Mouse (Mus musculus) CH12.LX (cell line): ENCODE measurements around the gene Tigar. TPM values are rescaled to one million over a fixed set of nuclear protein-coding genes. Genes with fewer than 3 reads are reported as not detected.
A peak's percentile ranks its signal among the peaks of the same experiment; 100 is the strongest.

Source experiments
- DNase-seq: peaks from one replicate; pipeline ENCODE4 v3.0.0-alpha.2; 2013; ENCODE audit errors: extremely low read depth
- H3K27ac ChIP-seq: 2 replicates; pipeline ENCODE4 v1.5.1; 2012; ENCODE audit warnings: low read depth, mild to moderate bottlenecking, control low read depth, moderate library complexity; ENCODE audit not compliant: insufficient read depth
- H3K27me3 ChIP-seq: replicated peaks from 2 replicates; pipeline ENCODE3; 2012; ENCODE audit warnings: inconsistent platforms
- H3K36me3 ChIP-seq, 2 experiments: replicated peaks in 1 of 2; 2 replicates each; pipeline versions ENCODE3 to v1.6.1; 2012; ENCODE audit warnings: inconsistent platforms in 1 of 2, low read length in 1 of 2, mild to moderate bottlenecking in 1 of 2, mixed read lengths in 1 of 2, moderate library complexity in 1 of 2; ENCODE audit not compliant: control insufficient read depth in 1 of 2, insufficient read depth in 1 of 2
- H3K4me1 ChIP-seq, 2 experiments: 2 replicates each; pipeline ENCODE4 v1.6.1; 2012; ENCODE audit warnings: inconsistent platforms in 1 of 2, moderate library complexity in 1 of 2; ENCODE audit not compliant: insufficient read depth in 2 of 2, control insufficient read depth in 1 of 2
- H3K4me2 ChIP-seq: 2 replicates; pipeline ENCODE4 v1.6.1; 2012; ENCODE audit warnings: low read depth, mild to moderate bottlenecking, control low read depth; ENCODE audit not compliant: poor library complexity, insufficient read depth, severe bottlenecking
- H3K4me3 ChIP-seq, 3 experiments: fragments of 150-350 bp in 1 of 3; sonication (generic) in 1 of 3; replicated peaks in 1 of 3; 2 replicates each; pipeline versions ENCODE3 to v1.5.1; 2011 to 2012; ENCODE audit warnings: low read depth in 2 of 3, low read length in 2 of 3, mild to moderate bottlenecking in 2 of 3, moderate library complexity in 2 of 3, control low read depth in 1 of 3, improper control_type of control experiment in 1 of 3, inconsistent platforms in 1 of 3, mixed read lengths in 1 of 3; ENCODE audit not compliant: poor library complexity in 1 of 3
- H3K79me2 ChIP-seq: replicated peaks from 2 replicates; pipeline ENCODE4 v1.6.1; 2012; ENCODE audit warnings: mild to moderate bottlenecking, moderate library complexity; ENCODE audit not compliant: control insufficient read depth, poor library complexity, insufficient read depth, severe bottlenecking; ENCODE audit errors: extremely low read depth
- H3K9ac ChIP-seq: 2 replicates; pipeline ENCODE4 v1.6.1; 2012; ENCODE audit warnings: low read depth, mild to moderate bottlenecking, control low read depth, moderate library complexity; ENCODE audit not compliant: insufficient read depth
- H3K9me3 ChIP-seq: replicated peaks from 2 replicates; pipeline ENCODE3; 2012; ENCODE audit warnings: low read length, inconsistent platforms, mixed read lengths
- BHLHE40 ChIP-seq: IDR thresholded peaks from 2 replicates; pipeline ENCODE4 v1.6.1; 2011; ENCODE audit warnings: mild to moderate bottlenecking, low read depth, low read length, improper control_type of control experiment
- CHD1 ChIP-seq: IDR thresholded peaks from 2 replicates; pipeline ENCODE4 v1.6.1; 2012; ENCODE audit warnings: low read depth, low read length, improper control_type of control experiment, inconsistent platforms
- CHD2 ChIP-seq: IDR thresholded peaks from 2 replicates; pipeline ENCODE4 v1.6.1; 2011; ENCODE audit warnings: low read length, improper control_type of control experiment
- CTCF ChIP-seq, 2 experiments: IDR thresholded peaks in 1 of 2; conservative IDR thresholded peaks in 1 of 2; 2 replicates each; pipeline ENCODE4 v1.5.1; 2011 to 2012; ENCODE audit warnings: low read depth in 2 of 2, low read length in 2 of 2, improper control_type of control experiment in 1 of 2, inconsistent platforms in 1 of 2, mild to moderate bottlenecking in 1 of 2, moderate library complexity in 1 of 2
- E2F4 ChIP-seq: IDR thresholded peaks from 2 replicates; pipeline ENCODE4 v1.6.1; 2011; ENCODE audit warnings: low read depth, low read length, improper control_type of control experiment; ENCODE audit not compliant: insufficient replicate concordance
- ELF1 ChIP-seq: IDR thresholded peaks from 2 replicates; pipeline ENCODE4 v1.6.1; 2014; ENCODE audit warnings: low read depth, mild to moderate bottlenecking, inconsistent platforms, low read length, improper control_type of control experiment
- EP300 ChIP-seq: IDR thresholded peaks from 2 replicates; pipeline ENCODE4 v1.6.1; 2011; ENCODE audit warnings: low read length, improper control_type of control experiment
- ETS1 ChIP-seq: conservative IDR thresholded peaks from 2 replicates; pipeline ENCODE4 v1.6.1; 2012; ENCODE audit warnings: low read depth, mild to moderate bottlenecking, inconsistent platforms, low read length, improper control_type of control experiment, moderate library complexity
- GABPA ChIP-seq: IDR thresholded peaks from 2 replicates; pipeline ENCODE4 v1.6.1; 2012; ENCODE audit warnings: low read depth, low read length, improper control_type of control experiment, inconsistent platforms; ENCODE audit not compliant: insufficient replicate concordance
- HCFC1 ChIP-seq: IDR thresholded peaks from 2 replicates; pipeline ENCODE4 v1.6.1; 2012; ENCODE audit warnings: low read depth, mild to moderate bottlenecking, inconsistent platforms, low read length, improper control_type of control experiment
- IRF4 ChIP-seq: IDR thresholded peaks from 2 replicates; pipeline ENCODE4 v1.6.1; 2014; ENCODE audit warnings: low read depth, mild to moderate bottlenecking, inconsistent platforms, low read length, improper control_type of control experiment
- JUN ChIP-seq: IDR thresholded peaks from 2 replicates; pipeline ENCODE4 v1.6.1; 2011; ENCODE audit warnings: low read depth, mild to moderate bottlenecking, low read length, improper control_type of control experiment, moderate library complexity; ENCODE audit not compliant: insufficient read depth
- JUND ChIP-seq: conservative IDR thresholded peaks from 2 replicates; pipeline ENCODE4 v1.6.1; 2011; ENCODE audit warnings: low read depth, low read length, improper control_type of control experiment
- KAT2A ChIP-seq: IDR thresholded peaks from 2 replicates; pipeline ENCODE4 v1.6.1; 2012; ENCODE audit warnings: low read length, improper control_type of control experiment, inconsistent platforms; ENCODE audit not compliant: insufficient replicate concordance
- MAFK ChIP-seq: IDR thresholded peaks from 2 replicates; pipeline ENCODE4 v1.6.1; 2011; ENCODE audit warnings: low read length, improper control_type of control experiment; ENCODE audit not compliant: insufficient replicate concordance
- MAX ChIP-seq: IDR thresholded peaks from 2 replicates; pipeline ENCODE4 v1.6.1; 2011; ENCODE audit warnings: low read length, improper control_type of control experiment
- MAZ ChIP-seq: IDR thresholded peaks from 2 replicates; pipeline ENCODE4 v1.6.1; 2012; ENCODE audit warnings: low read depth, mild to moderate bottlenecking, inconsistent platforms, low read length, improper control_type of control experiment, moderate library complexity
- MEF2A ChIP-seq: IDR thresholded peaks from 2 replicates; pipeline ENCODE4 v1.6.1; 2014; ENCODE audit warnings: low read depth, mild to moderate bottlenecking, inconsistent platforms, low read length, improper control_type of control experiment, borderline replicate concordance
- MXI1 ChIP-seq: IDR thresholded peaks from 2 replicates; pipeline ENCODE4 v1.6.1; 2011; ENCODE audit warnings: mild to moderate bottlenecking, low read depth, low read length, improper control_type of control experiment
- MYC ChIP-seq: IDR thresholded peaks from 2 replicates; pipeline ENCODE4 v1.6.1; 2011; ENCODE audit warnings: low read depth, mild to moderate bottlenecking, improper control_type of control experiment, low read length
- NELFE ChIP-seq: IDR thresholded peaks from 2 replicates; pipeline ENCODE4 v1.6.1; 2011; ENCODE audit warnings: low read depth, low read length, improper control_type of control experiment
- NRF1 ChIP-seq: IDR thresholded peaks from 2 replicates; pipeline ENCODE4 v1.6.1; 2014; ENCODE audit warnings: low read depth, mild to moderate bottlenecking, inconsistent platforms, low read length, improper control_type of control experiment, moderate library complexity
- PAX5 ChIP-seq: IDR thresholded peaks from 2 replicates; pipeline ENCODE4 v1.6.1; 2012; ENCODE audit warnings: low read length, inconsistent platforms, mixed read lengths
- POLR2A ChIP-seq: IDR thresholded peaks from 2 replicates; pipeline ENCODE4 v1.6.1; 2011; ENCODE audit warnings: low read depth, mild to moderate bottlenecking, improper control_type of control experiment, low read length
- POLR2AphosphoS2 ChIP-seq: IDR thresholded peaks from 2 replicates; pipeline ENCODE4 v1.6.1; 2011; ENCODE audit warnings: low read depth, low read length, improper control_type of control experiment
- RAD21 ChIP-seq: IDR thresholded peaks from 2 replicates; pipeline ENCODE4 v1.6.1; 2011; ENCODE audit warnings: low read depth, mild to moderate bottlenecking, low read length, improper control_type of control experiment, moderate library complexity
- RCOR1 ChIP-seq: conservative IDR thresholded peaks from 2 replicates; pipeline ENCODE4 v1.6.1; 2012; ENCODE audit warnings: low read depth, mild to moderate bottlenecking, inconsistent platforms, low read length, improper control_type of control experiment
- SIN3A ChIP-seq: IDR thresholded peaks from 2 replicates; pipeline ENCODE4 v1.6.1; 2012; ENCODE audit warnings: low read length, improper control_type of control experiment, inconsistent platforms
- SMC3 ChIP-seq: IDR thresholded peaks from 2 replicates; pipeline ENCODE4 v1.6.1; 2011; ENCODE audit warnings: low read depth, low read length, improper control_type of control experiment
- TBP ChIP-seq: conservative IDR thresholded peaks from 2 replicates; pipeline ENCODE4 v1.6.1; 2011; ENCODE audit warnings: low read depth, low read length, improper control_type of control experiment
- TCF12 ChIP-seq: IDR thresholded peaks from 2 replicates; pipeline ENCODE4 v1.6.1; 2014; ENCODE audit warnings: low read depth, mild to moderate bottlenecking, inconsistent platforms, low read length, improper control_type of control experiment
- UBTF ChIP-seq: IDR thresholded peaks from 2 replicates; pipeline ENCODE4 v1.6.1; 2012; ENCODE audit warnings: low read depth, mild to moderate bottlenecking, inconsistent platforms, low read length, improper control_type of control experiment, moderate library complexity
- USF1 ChIP-seq: IDR thresholded peaks from 2 replicates; pipeline ENCODE4 v1.6.1; 2014; ENCODE audit warnings: low read depth, mild to moderate bottlenecking, inconsistent platforms, low read length, improper control_type of control experiment
- USF2 ChIP-seq: conservative IDR thresholded peaks from 2 replicates; pipeline ENCODE4 v1.6.1; 2011; ENCODE audit warnings: low read depth, low read length, improper control_type of control experiment
- ZC3H11A ChIP-seq: IDR thresholded peaks from 2 replicates; pipeline ENCODE4 v1.6.1; 2012; ENCODE audit warnings: low read depth, mild to moderate bottlenecking, inconsistent platforms, low read length, improper control_type of control experiment
- ZKSCAN1 ChIP-seq: IDR thresholded peaks from 2 replicates; pipeline ENCODE4 v1.6.1; 2012; ENCODE audit warnings: low read depth, inconsistent platforms, low read length, improper control_type of control experiment, borderline replicate concordance
- ZMIZ1 ChIP-seq: IDR thresholded peaks from 2 replicates; pipeline ENCODE4 v1.6.1; 2012; ENCODE audit warnings: low read depth, mild to moderate bottlenecking, inconsistent platforms, low read length, improper control_type of control experiment
- ZNF384 ChIP-seq: IDR thresholded peaks from 2 replicates; pipeline ENCODE4 v1.6.1; 2012; ENCODE audit warnings: low read depth, low read length, improper control_type of control experiment, inconsistent platforms
- dilution Hi-C: fragments of 300-500 bp; cut with MboI; formaldehyde crosslinking; loops from 2 replicates; pipeline ENCODE4 v1.14.3; 2020; ENCODE audit warnings: low sequenced_read_pairs; ENCODE audit not compliant: extremely low pct_unique_long_range_greater_than_20kb, extremely low pct_ligation_motif_present
- in situ Hi-C: fragments of 300-500 bp; cut with MboI; formaldehyde crosslinking; loops from 3 replicates; pipeline ENCODE4 v1.14.3; 2019; ENCODE audit warnings: low sequenced_read_pairs, low pct_ligation_motif_present, low pct_unique_long_range_greater_than_20kb, mixed read lengths
- polyA plus RNA-seq: library from polyadenylated mRNA; unstranded; fragments of >175 nt; gene quantifications from 2 replicates; pipeline ENCODE4 v1.2.1, GENCODE M21; 2012; ENCODE audit warnings: low read depth; ENCODE audit not compliant: insufficient read length
- total RNA-seq, 2 experiments: library from RNA; depleted of rRNA; stranded (reverse); fragments of 300-350 nt in 1 of 2; fragments of >200 nt in 1 of 2; gene quantifications; 2 replicates each; pipeline ENCODE4 v1.2.3; 2012 to 2014

Gene Tigar
- total and polyA plus RNA-seq, 3 experiments: 8.9 to 20.8 (median 11.5) TPM

DNA sequence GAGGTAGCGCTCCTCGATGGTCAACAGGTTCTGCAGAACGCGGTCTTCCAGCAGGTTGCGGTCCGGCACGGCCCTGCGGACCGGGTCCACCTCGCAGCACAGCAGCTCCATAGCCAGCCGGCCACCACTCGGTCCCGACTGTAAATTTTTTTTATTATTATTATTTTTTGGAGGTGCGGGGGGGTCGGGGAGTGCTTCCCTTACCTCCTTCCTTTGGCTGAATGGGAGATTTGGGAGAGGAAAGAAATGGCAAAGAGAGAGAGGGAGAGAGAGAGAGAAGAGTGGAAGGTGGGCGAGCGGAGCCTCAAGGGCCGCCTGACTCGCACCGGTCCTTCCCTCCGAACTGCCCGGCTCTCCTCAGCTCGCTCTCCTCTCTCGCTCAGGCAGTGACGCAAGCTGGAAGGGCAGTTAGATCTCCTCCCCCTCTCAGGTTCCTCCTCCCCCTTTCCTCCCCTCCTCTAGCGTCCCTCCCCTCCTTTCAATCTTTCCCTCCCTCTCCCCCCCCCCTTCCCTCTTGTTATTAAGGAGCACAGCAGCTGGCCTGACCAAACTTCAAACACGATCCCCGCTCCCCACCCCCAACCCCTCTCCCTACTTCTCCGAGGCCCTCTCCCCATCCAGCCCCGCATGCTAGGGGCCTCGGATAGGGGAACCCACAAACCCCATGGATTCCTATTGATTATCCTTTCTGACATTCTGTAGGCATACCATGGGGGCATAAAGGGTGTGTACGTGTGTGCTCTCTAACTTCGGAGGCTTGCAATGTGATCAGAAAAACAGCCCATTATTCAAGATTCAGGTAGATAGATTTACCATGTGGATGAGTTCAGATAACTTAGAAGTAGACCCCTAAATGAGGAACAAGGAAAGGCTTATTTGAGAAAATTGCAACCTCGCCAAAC lies 41.6 kb upstream of the Tigar start:
- Histone ChIP-seq H3K79me2 (peaks cover 29% of the 10 kb centered on the region), H3K9me3 (no peaks in the 10 kb centered on the region), H3K36me3 (peaks cover 14 to 26% of the 10 kb centered on the region in 2 experiments), H3K4me1 (peaks cover 5 to 51% of the 10 kb centered on the region in 2 experiments), H3K4me2 (peak overlapping the region; percentile 97), H3K4me3 (peak overlapping the region; percentile 77 to 99 (median 92)), H3K27me3 (peaks cover 21% of the 10 kb centered on the region), H3K9ac (peak overlapping the region; percentile 92), H3K27ac (peak overlapping the region; percentile 81)
- in situ Hi-C loops: loop anchor here (5.0 kb wide), 1 partner anchor 91 kb away; no protein-coding TSS in a partner anchor
- dilution Hi-C loops: no loop called here
- peak; percentile 6; the same call in 1 of the 2 replicates for TF ChIP-seq SIN3A
- no peak for TF ChIP-seq JUN
- TF ChIP-seq TBP: peak; percentile 94
- no peak for TF ChIP-seq E2F4
- no peak for TF ChIP-seq ZKSCAN1
- no peak; the same call in 1 of the 2 replicates for TF ChIP-seq MXI1
- 0 out of 2 replicates have a peak, but pooled peaks have one; percentile 38 for TF ChIP-seq EP300
- no peak for TF ChIP-seq MEF2A
- TF ChIP-seq BHLHE40: peak; percentile 3; the same call in 1 of the 2 replicates
- no peak for TF ChIP-seq MAZ
- no peak for TF ChIP-seq PAX5
- no peak for TF ChIP-seq MYC
- peak; percentile 96 for TF ChIP-seq TCF12
- TF ChIP-seq ETS1: peak; percentile 19; the same call in 1 of the 2 replicates
- no peak for TF ChIP-seq RCOR1
- no peak for TF ChIP-seq RAD21
- TF ChIP-seq NELFE: peak; percentile 98
- TF ChIP-seq CHD1: no peak
- TF ChIP-seq IRF4: no peak
- no peak for TF ChIP-seq MAFK
- TF ChIP-seq POLR2A: peak; percentile 99
- TF ChIP-seq ZC3H11A: no peak
- TF ChIP-seq JUND: no peak
- TF ChIP-seq ZNF384: no peak
- no peak for TF ChIP-seq USF2
- TF ChIP-seq ZMIZ1: peak; percentile 97
- no peak for TF ChIP-seq CTCF (conservative IDR thresholded peaks at IDR 0.05 in 1 of 2, IDR thresholded peaks at IDR 0.05 in 1 of 2; ENCODE audit: low read depth in 2 of 2, low read length in 2 of 2)
- TF ChIP-seq MAX: no peak; the same call in 1 of the 2 replicates
- TF ChIP-seq ELF1: no peak; the same call in 1 of the 2 replicates
- 0 out of 2 replicates have a peak, but pooled peaks have one; percentile 22 for TF ChIP-seq CHD2
- TF ChIP-seq HCFC1: no peak
- TF ChIP-seq NRF1: 0 out of 2 replicates have a peak, but pooled peaks have one; percentile 3
- no peak for TF ChIP-seq GABPA
- TF ChIP-seq UBTF: 0 out of 2 replicates have a peak, but pooled peaks have one; percentile 27
- peak; percentile 74 for TF ChIP-seq POLR2AphosphoS2
- TF ChIP-seq USF1: no peak
- TF ChIP-seq SMC3: no peak
- no peak for TF ChIP-seq KAT2A
- DNase-seq: peak; percentile 94
